ENCODE assay signal across 19 mouse cellular contexts in genomic region chr6:123261555-123262161, GRCm38 (mm10). TPM values are rescaled to one million over a fixed set of nuclear protein-coding genes. Genes with fewer than 3 reads are reported as not detected.
DNase-seq lines count a peak whose midpoint lies in the region; ATAC-seq and TF ChIP-seq lines count a peak whose summit lies in the region.
"Had no signal": no experiment of that assay in that cellular context is flagged by ENCODE, and none has a peak within 500 bp of the region (broad histone marks: within the 10 kb centered on the region; RNA-seq: fewer than 3 reads in every experiment).

Gene Clec4d, plus strand, starts transcription at chr6:123262111.

- H3K27ac ChIP-seq in liver, postnatal 0 days (ENCODE audit: low read depth): no peak within 1 kb of the TSS
- H3K27ac ChIP-seq: intestine, embryonic 15.5 days; limb, embryonic 12.5 days; neural tube, embryonic 15.5 days had no signal

- H3K9me3 ChIP-seq in liver, postnatal 0 days (ENCODE audit: low read length): no peaks in the 10 kb centered on the region
- H3K9me3 ChIP-seq: intestine, embryonic 15.5 days; neural tube, embryonic 15.5 days had no signal

- no peaks in the 10 kb centered on the region for H3K4me1 ChIP-seq in liver, postnatal 0 days (ENCODE audit: insufficient read depth)
- H3K4me1 ChIP-seq: intestine, embryonic 15.5 days; limb, embryonic 12.5 days; neural tube, embryonic 15.5 days had no signal

- TF ChIP-seq CTCF in liver, postnatal 0 days (IDR thresholded peaks at IDR 0.05; ENCODE audit: low read depth): peak; percentile 63

- H3K4me2 ChIP-seq in liver, postnatal 0 days (ENCODE audit: low read depth, low read length): no peak within 1 kb of the TSS
- H3K4me2 ChIP-seq: intestine, embryonic 15.5 days; limb, embryonic 12.5 days; neural tube, embryonic 15.5 days had no signal

- 40% methylated on average over 4 of the region's 4 CpGs for WGBS in liver, postnatal 0 days (ENCODE audit: insufficient replicate concordance)

- no peaks in the 10 kb centered on the region for H3K36me3 ChIP-seq in liver, postnatal 0 days (replicated peaks; ENCODE audit: insufficient read depth, low read length)
- H3K36me3 ChIP-seq: intestine, embryonic 15.5 days; limb, embryonic 12.5 days; neural tube, embryonic 15.5 days had no signal

- no peak within 1 kb of the TSS for H3K4me3 ChIP-seq in liver, postnatal 0 days (ENCODE audit: low read depth, low read length)
- H3K4me3 ChIP-seq: intestine, embryonic 15.5 days; limb, embryonic 12.5 days; neural tube, embryonic 15.5 days had no signal

- ATAC-seq in liver, postnatal 0 days: 0 out of 2 replicates have a peak, but pooled peaks have one; percentile 14
- ATAC-seq in erythroid progenitor cell, adult 5-6 weeks (replicated peaks; ENCODE audit: low FRiP score, poor library complexity, severe bottlenecking): peak; percentile 64
- ATAC-seq in neutrophil, adult 5-6 weeks (ENCODE audit: extremely low read depth, insufficient number of reproducible peaks, low FRiP score, poor library complexity, severe bottlenecking): peak; percentile 46
- ATAC-seq: forebrain, embryonic 16.5 days; intestine, embryonic 15.5 days had no signal

- TF ChIP-seq EP300 in liver, postnatal 0 days (IDR thresholded peaks at IDR 0.05; ENCODE audit: low read depth): no peak

- no peak for DNase-seq in liver, postnatal 0 days
- DNase-seq in liver (no peak), R1 (ENCODE audit: low read depth, low spot score) (peak; percentile 17)
- DNase-seq in spleen, postnatal 36 days (ENCODE audit: low spot score in 2 of 2): no peak
- DNase-seq in layer of hippocampus, adult 8-10 months (ENCODE audit: low spot score in 2 of 2): no peak
- DNase-seq: cerebellum, adult 9-10 months; embryo, embryonic 11 days; gastrocnemius, postnatal 10 days; kidney, postnatal 36 days; lung, adult 2 months; retina, postnatal 1 day; thymus, postnatal 14 days had no signal

- no peaks in the 10 kb centered on the region for H3K27me3 ChIP-seq in liver, postnatal 0 days (ENCODE audit: insufficient read depth, low read length)
- H3K27me3 ChIP-seq: intestine, embryonic 15.5 days; limb, embryonic 12.5 days; neural tube, embryonic 15.5 days had no signal

- H3K9ac ChIP-seq in liver, postnatal 0 days (replicated peaks): no peak within 1 kb of the TSS
- H3K9ac ChIP-seq: intestine, embryonic 15.5 days; limb, embryonic 12.5 days; neural tube, embryonic 15.5 days had no signal

RNA-seq across cellular contexts. Expression of gene Clec4d, which starts in this region (rescaled TPM):
- polyA plus RNA-seq in liver, postnatal 0 days (2015; fragmentation: Nextera tagmentation; extraction: Ambion mirVana): 0.53 and 1.3 TPM in 2 replicates
- 2.5 and 6.1 TPM in 2 replicates for total RNA-seq in erythroid progenitor cell, adult 5-6 weeks (2015; ENCODE audit: low replicate concordance)
- 1.1 and 2.2 TPM in 2 replicates for total RNA-seq in erythroid progenitor cell, adult 5-6 weeks (2017; ENCODE audit: low replicate concordance)
- total RNA-seq in neutrophil, adult 5-6 weeks (2017): 512 and 520 TPM in 2 replicates
- total RNA-seq in layer of hippocampus, adult 8-10 months (2022): not detected
- polyA plus RNA-seq: forebrain, embryonic 16.5 days; limb, embryonic 12.5 days; neural tube, embryonic 15.5 days; stomach, embryonic 14.5 days had no signal

Comparison
In these comparisons a context has a peak if more than half of its experiments do, and no peak if none do; other contexts are left out.
1. RNA of gene Clec4d (total RNA-seq): 512 to 520 TPM in neutrophil, adult 5-6 weeks; 1.1 to 6.1 TPM in erythroid progenitor cell, adult 5-6 weeks and not detected in layer of hippocampus, adult 8-10 months; every median in the first group is over 10 times any median in the second.
2. ATAC-seq: peak in every context shown above with its lines; median percentile 64 in erythroid progenitor cell, adult 5-6 weeks; 46 in neutrophil, adult 5-6 weeks; 14 in liver, postnatal 0 days.